Mouse (Mus musculus) midbrain, postnatal 0 days (tissue): Measurements from ENCODE around the gene A930004D18Rik. TPM values are rescaled to one million over a fixed set of nuclear protein-coding genes. Genes with fewer than 3 reads are reported as not detected.

ENCODE experiments used
- ATAC-seq: fragments of 200-750 bp; cut with Nextera tagmentation; 2 replicates; pipeline ENCODE4 v1.8.0; 2017; ENCODE audit warnings: moderate number of reproducible peaks, mild to moderate bottlenecking, moderate TSS enrichment, moderate library complexity; ENCODE audit not compliant: low FRiP score
- DNase-seq: peaks from one replicate; pipeline ENCODE4 v3.0.0-alpha.2; 2015; ENCODE audit warnings: low spot score
- H3K27ac ChIP-seq: fragments of 300-500 bp; sonication (generic); 2 replicates; pipeline ENCODE4 v1.5.1; 2014; ENCODE audit warnings: low read depth, mild to moderate bottlenecking, low read length, mixed read lengths
- H3K27me3 ChIP-seq: fragments of 300-500 bp; sonication (generic); 2 replicates; pipeline ENCODE4 v1.6.1; 2014; ENCODE audit warnings: low read length, control low read depth, mixed read lengths; ENCODE audit not compliant: insufficient read depth
- H3K36me3 ChIP-seq: fragments of 300-500 bp; sonication (generic); 2 replicates; pipeline ENCODE4 v1.6.1; 2014; ENCODE audit warnings: low read length, control low read depth, mixed read lengths; ENCODE audit not compliant: insufficient read depth
- H3K4me1 ChIP-seq: fragments of 300-500 bp; sonication (generic); 2 replicates; pipeline ENCODE4 v1.6.1; 2014; ENCODE audit warnings: mild to moderate bottlenecking, control low read depth, antibody characterized with exemption, low read length, mixed read lengths; ENCODE audit not compliant: insufficient read depth
- H3K4me2 ChIP-seq: fragments of 300-500 bp; sonication (generic); 2 replicates; pipeline ENCODE4 v1.6.1; 2014; ENCODE audit warnings: low read depth, mild to moderate bottlenecking, low read length, mixed read lengths; ENCODE audit not compliant: poor library complexity, severe bottlenecking
- H3K4me3 ChIP-seq: fragments of 300-500 bp; sonication (generic); 2 replicates; pipeline ENCODE4 v1.5.1; 2014; ENCODE audit warnings: low read depth, mild to moderate bottlenecking, low read length, moderate library complexity
- H3K9ac ChIP-seq: fragments of 300-500 bp; sonication (generic); replicated peaks from 2 replicates; pipeline ENCODE4 v1.6.1; 2014; ENCODE audit warnings: mild to moderate bottlenecking, low read length, moderate library complexity, mixed read lengths; ENCODE audit not compliant: poor library complexity, severe bottlenecking
- H3K9me3 ChIP-seq: fragments of 300-500 bp; sonication (generic); 2 replicates; pipeline ENCODE4 v1.6.1; 2016; ENCODE audit warnings: low read length, control low read depth
- CTCF ChIP-seq: IDR thresholded peaks from 2 replicates; pipeline ENCODE4 v1.5.1; 2016; ENCODE audit warnings: antibody characterized with exemption, mild to moderate bottlenecking
- WGBS: fragments of 180-500 bp; shearing (Covaris S2); extraction: QIAGEN DNeasy Blood & Tissue Kit; methylation state at CpG from one replicate; pipeline ENCODE4 v1.1.7; 2014; 5-methylcytosine and 5-hydroxymethylcytosine counted together
- polyA plus RNA-seq: library from polyadenylated mRNA; unstranded; fragments of >200 nt; fragmentation: Nextera tagmentation; extraction: Ambion mirVana; gene quantifications from 2 replicates; pipeline ENCODE4 v1.2.1, GENCODE M21; 2015
- total RNA-seq: library from RNA; depleted of rRNA; stranded (reverse); fragments of >200 nt; gene quantifications from 2 replicates; pipeline ENCODE4 v1.2.3, GENCODE M21; 2014

Gene A930004D18Rik
- total and polyA plus RNA-seq, 2 experiments from 2014 or later, result 3.6 to 10.3 TPM

DNA sequence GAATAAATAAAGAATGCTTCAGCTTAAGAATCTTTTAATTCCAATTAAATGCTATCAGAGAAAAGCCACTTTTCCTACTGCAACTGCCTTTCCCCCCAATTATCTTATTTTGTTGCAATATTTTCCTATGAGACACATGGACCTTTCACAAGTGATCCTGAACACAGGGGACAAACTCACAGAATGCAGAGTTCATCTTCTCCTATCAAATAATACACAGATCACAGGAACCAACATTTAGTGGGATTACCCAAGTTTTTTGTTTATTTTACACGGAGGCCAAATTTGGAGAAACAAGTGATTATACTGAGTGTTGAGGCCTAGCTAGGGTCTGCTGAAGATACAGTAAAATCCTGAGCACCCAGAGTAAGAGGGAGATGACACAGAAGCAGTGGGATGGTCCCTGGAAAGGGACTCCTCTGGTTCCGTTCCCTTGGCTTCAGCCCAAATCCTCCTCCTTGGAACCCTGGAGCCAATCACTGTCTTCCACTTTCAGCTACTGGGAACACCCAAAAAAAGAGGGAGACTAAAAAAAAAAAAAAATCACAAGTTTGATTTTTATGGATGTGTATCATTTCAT is 16.5 kb upstream of the A930004D18Rik start:
- 55% methylated on average over 2 of the region's 2 CpGs for WGBS
- Histone ChIP-seq H3K9ac (no peak overlapping the region), H3K4me2 (no peak overlapping the region), H3K27me3 (no peaks in the 10 kb centered on the region), H3K27ac (no peak overlapping the region), H3K36me3 (no peaks in the 10 kb centered on the region), H3K4me1 (peaks cover 8% of the 10 kb centered on the region; the same call in 1 of the 2 replicates), H3K9me3 (no peaks in the 10 kb centered on the region), H3K4me3 (no peak overlapping the region)
- DNase-seq (peak; percentile 81), ATAC-seq (no peak)
- TF ChIP-seq CTCF, result no peak

DNA sequence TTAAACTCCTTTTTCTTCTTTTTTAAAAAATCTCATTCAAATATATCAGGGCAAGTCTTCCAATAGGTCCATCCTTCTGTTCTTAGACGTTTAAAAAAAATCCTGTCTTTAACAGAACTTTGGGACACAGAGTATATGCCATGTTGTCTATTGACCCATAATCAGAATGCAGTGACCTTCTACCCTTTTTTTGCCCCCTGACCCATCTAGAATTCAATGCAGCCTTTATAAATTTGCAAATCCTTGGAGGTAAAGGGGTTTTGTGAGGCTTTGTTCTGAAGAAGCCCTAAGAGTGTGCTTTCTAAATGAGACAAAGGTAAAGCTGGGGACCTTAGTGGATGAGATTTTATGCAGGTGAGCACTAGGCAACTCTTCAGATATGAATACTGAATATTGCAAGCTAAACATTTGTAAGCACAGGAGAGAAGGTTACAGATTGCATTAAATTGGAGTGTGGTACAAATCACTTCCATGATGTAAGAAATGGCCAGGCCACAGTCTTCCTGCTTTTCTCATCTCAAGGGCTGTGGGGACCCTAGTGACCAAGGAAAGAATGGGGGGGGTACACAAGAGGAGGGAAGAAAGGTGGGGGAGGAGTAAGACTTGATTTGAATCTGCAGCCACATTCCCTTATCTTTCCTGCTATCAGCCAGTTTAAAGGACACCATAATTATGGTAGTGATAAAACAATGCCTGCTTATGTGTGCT is 15.9 kb upstream of the A930004D18Rik start:
- ATAC-seq (no peak), DNase-seq (no peak)
- Histone ChIP-seq H3K27me3 (no peaks in the 10 kb centered on the region), H3K4me2 (no peak overlapping the region), H3K9ac (no peak overlapping the region), H3K4me1 (peaks cover 8% of the 10 kb centered on the region; the same call in 1 of the 2 replicates), H3K36me3 (no peaks in the 10 kb centered on the region), H3K27ac (no peak overlapping the region), H3K9me3 (no peaks in the 10 kb centered on the region), H3K4me3 (no peak overlapping the region)
- no peak for TF ChIP-seq CTCF
- WGBS, result 60% methylated on average over 1 of the region's 1 CpGs

DNA sequence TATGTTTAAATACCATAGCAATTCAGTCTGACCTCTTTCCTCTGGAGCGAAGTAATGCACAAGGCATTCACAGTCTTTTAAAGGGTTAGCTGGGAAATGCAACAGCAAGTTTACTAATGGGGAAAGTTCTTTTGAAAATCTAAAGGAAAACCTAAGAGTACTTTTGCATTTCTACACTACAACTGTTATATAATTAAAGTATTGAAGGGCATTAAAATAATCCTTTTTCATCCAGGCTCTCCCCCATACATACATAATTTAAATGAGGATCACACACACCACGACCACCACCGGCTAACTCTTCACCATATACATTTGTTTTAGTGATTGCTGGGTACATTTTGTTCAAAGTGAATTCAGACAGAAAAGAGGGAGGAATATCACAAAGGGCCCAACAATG is 15.0 kb upstream of the A930004D18Rik start:
- no peak overlapping the region for H3K9ac ChIP-seq
- no peak for DNase-seq
- no peak overlapping the region for H3K4me2 ChIP-seq
- ATAC-seq, result no peak
- no peaks in the 10 kb centered on the region for H3K36me3 ChIP-seq
- H3K4me3 ChIP-seq, result no peak overlapping the region
- WGBS, result 54% methylated on average over 3 of the region's 3 CpGs
- peaks cover 8% of the 10 kb centered on the region; the same call in 1 of the 2 replicates for H3K4me1 ChIP-seq
- TF ChIP-seq CTCF, result no peak
- H3K27me3 ChIP-seq, result no peaks in the 10 kb centered on the region
- no peak overlapping the region for H3K27ac ChIP-seq
- H3K9me3 ChIP-seq, result no peaks in the 10 kb centered on the region

DNA sequence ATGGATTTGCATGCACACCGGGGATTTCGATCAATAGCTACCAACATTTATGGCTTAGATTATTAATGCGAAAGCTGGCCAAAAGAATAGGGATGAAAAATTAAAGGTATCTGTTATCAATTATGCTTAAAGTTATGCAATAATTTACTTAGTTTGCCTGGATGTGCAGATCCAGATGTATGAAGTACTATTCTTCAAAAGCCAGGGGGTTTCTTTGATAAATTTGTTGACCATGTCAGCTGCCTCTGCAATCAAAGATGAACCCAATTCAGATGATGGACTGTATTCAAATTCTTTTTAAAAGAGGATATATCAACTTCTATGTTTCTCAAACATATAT is 14.3 kb upstream of the A930004D18Rik start:
- H3K4me1 ChIP-seq, result peaks cover 8% of the 10 kb centered on the region; the same call in 1 of the 2 replicates
- H3K27ac ChIP-seq, result no peak overlapping the region
- 56% methylated on average over 3 of the region's 3 CpGs for WGBS
- H3K9ac ChIP-seq, result no peak overlapping the region
- TF ChIP-seq CTCF, result no peak
- DNase-seq (no peak), ATAC-seq (no peak)
- H3K4me3 ChIP-seq, result no peak overlapping the region
- no peaks in the 10 kb centered on the region for H3K9me3 ChIP-seq
- no peaks in the 10 kb centered on the region for H3K27me3 ChIP-seq
- no peaks in the 10 kb centered on the region for H3K36me3 ChIP-seq
- H3K4me2 ChIP-seq, result no peak overlapping the region

DNA sequence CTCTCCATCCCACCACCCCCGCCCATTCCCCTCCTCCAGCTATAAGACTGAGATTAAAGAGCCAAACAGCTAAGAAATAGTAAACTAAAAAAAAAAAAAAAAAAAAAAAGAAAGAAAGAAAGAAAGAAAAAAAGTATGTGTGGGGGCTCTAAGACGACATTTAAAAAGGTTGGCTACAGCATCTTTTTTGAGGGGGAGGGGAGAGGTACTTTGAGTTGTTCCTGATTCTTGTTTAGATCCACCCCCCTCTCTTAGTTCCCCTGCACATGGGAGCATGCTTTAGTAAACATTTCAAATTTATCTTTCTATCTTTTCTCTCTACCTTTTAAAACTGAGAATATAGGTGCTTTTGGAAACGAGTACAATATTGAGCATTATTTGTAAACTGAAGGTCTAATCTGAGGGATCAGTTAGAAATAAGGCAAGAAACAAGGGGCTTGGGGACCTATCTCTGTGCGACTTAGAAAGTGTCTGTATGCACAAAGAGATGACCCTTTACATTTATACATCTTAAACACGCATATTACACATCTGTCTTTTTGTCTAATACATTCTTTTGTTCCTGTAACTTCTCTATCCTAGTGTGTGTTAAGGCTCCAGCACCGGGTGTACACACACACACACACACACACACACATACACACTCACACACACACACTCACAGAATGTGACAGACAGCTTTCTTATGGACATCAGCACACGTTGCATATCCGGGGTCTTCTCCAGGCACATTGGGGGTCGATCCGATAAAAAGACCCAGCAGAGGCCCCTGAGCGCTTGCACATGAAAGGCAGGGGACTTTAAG is 13.7 kb upstream of the A930004D18Rik start:
- Histone ChIP-seq H3K27ac (peak overlapping the region; percentile 19; the same call in 1 of the 2 replicates), H3K4me1 (peaks cover 8% of the 10 kb centered on the region; the same call in 1 of the 2 replicates), H3K4me3 (0 out of 2 replicates have a peak overlapping the region, but pooled peaks have one; percentile 1), H3K4me2 (peak overlapping the region; percentile 80), H3K27me3 (no peaks in the 10 kb centered on the region), H3K9ac (no peak overlapping the region), H3K9me3 (no peaks in the 10 kb centered on the region), H3K36me3 (no peaks in the 10 kb centered on the region)
- DNase-seq (no peak), ATAC-seq (no peak)
- TF ChIP-seq CTCF, result no peak
- WGBS, result 23% methylated on average over 11 of the region's 11 CpGs
